9 mouse cellular contexts compared by ENCODE assay signal in the genomic region with DNA sequence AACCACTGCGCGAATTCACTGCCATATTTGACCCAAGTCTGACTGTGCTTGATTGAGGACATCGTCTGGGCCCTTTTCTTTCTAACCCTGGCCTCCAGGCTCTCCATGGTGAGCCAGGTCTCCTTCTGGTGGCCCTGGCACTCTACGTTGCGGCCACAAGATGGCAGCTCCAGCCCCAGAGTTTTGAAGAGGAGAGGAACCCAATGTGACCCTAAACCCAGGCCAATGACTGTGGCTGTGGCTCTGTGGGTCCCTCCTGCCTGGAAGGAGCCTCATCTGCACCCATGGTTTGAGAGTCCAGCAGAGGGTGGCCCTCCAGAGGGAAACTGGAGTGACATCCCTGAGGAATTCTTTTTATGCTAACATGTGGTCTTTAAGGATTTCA.
DNase-seq lines count a peak whose midpoint lies in the region; ATAC-seq and TF ChIP-seq lines count a peak whose summit lies in the region.
"Had no signal": no experiment of that assay in that cellular context is flagged by ENCODE, and none has a peak within 500 bp of the region (broad histone marks: within the 10 kb centered on the region; RNA-seq: fewer than 3 reads in every experiment).

No protein-coding gene starts in this region.

- no peaks in the 10 kb centered on the region for H3K9me3 ChIP-seq in forebrain, postnatal 0 days (ENCODE audit: low read length)
- H3K9me3 ChIP-seq in forebrain, embryonic 15.5 days: no peaks in the 10 kb centered on the region
- no peaks in the 10 kb centered on the region for H3K9me3 ChIP-seq in hindbrain, postnatal 0 days (ENCODE audit: low read length)
- H3K9me3 ChIP-seq in midbrain, embryonic 12.5 days: no peaks in the 10 kb centered on the region
- H3K9me3 ChIP-seq: heart, embryonic 15.5 days had no signal

- no peak overlapping the region for H3K27ac ChIP-seq in forebrain, postnatal 0 days (ENCODE audit: low read depth, low read length)
- H3K27ac ChIP-seq in forebrain, embryonic 15.5 days (replicated peaks): no peak overlapping the region
- H3K27ac ChIP-seq in spleen, adult 2 months (ENCODE audit: insufficient read depth, low read length): no peak overlapping the region
- H3K27ac ChIP-seq in hindbrain, postnatal 0 days: no peak overlapping the region
- H3K27ac ChIP-seq in midbrain, embryonic 12.5 days (replicated peaks): peak overlapping the region; percentile 80
- H3K27ac ChIP-seq: heart, embryonic 15.5 days had no signal

- H3K4me2 ChIP-seq in forebrain, postnatal 0 days (ENCODE audit: low read depth): no peak overlapping the region
- H3K4me2 ChIP-seq in forebrain, embryonic 15.5 days (replicated peaks): no peak overlapping the region
- no peak overlapping the region for H3K4me2 ChIP-seq in hindbrain, postnatal 0 days (ENCODE audit: low read depth, low read length)
- no peak overlapping the region for H3K4me2 ChIP-seq in midbrain, embryonic 12.5 days (replicated peaks)
- H3K4me2 ChIP-seq: heart, embryonic 15.5 days had no signal

- no peaks in the 10 kb centered on the region for H3K36me3 ChIP-seq in forebrain, postnatal 0 days (ENCODE audit: insufficient read depth)
- H3K36me3 ChIP-seq in forebrain, embryonic 15.5 days: no peaks in the 10 kb centered on the region
- no peaks in the 10 kb centered on the region for H3K36me3 ChIP-seq in spleen, adult 2 months (ENCODE audit: control insufficient read depth, insufficient read depth, low read length)
- no peaks in the 10 kb centered on the region for H3K36me3 ChIP-seq in hindbrain, postnatal 0 days (ENCODE audit: insufficient read depth, low read length)
- H3K36me3 ChIP-seq in midbrain, embryonic 12.5 days: no peaks in the 10 kb centered on the region
- H3K36me3 ChIP-seq: heart, embryonic 15.5 days had no signal

- no peak for TF ChIP-seq POLR2A in spleen, adult 2 months (IDR thresholded peaks at IDR 0.05; ENCODE audit: low read depth, low read length)

- H3K4me3 ChIP-seq in forebrain, postnatal 0 days (ENCODE audit: low read depth, low read length): no peak overlapping the region
- H3K4me3 ChIP-seq in forebrain, embryonic 15.5 days: no peak overlapping the region
- no peak overlapping the region for H3K4me3 ChIP-seq in spleen, adult 2 months (ENCODE audit: extremely low read depth, insufficient read depth, insufficient read length)
- H3K4me3 ChIP-seq in hindbrain, postnatal 0 days (ENCODE audit: low read length): no peak overlapping the region
- H3K4me3 ChIP-seq in midbrain, embryonic 12.5 days: no peak overlapping the region
- H3K4me3 ChIP-seq: heart, embryonic 15.5 days had no signal

- DNase-seq in forebrain, postnatal 0 days: peak; percentile 59
- peak in 1 of 2 experiments; percentile 35 for DNase-seq in spleen, adult 2 months (ENCODE audit: low read depth in 1 of 2, low spot score in 2 of 2)
- DNase-seq in spleen, adult 18-20 months: no peak
- peak; percentile 82 to 86 for DNase-seq in cerebellum, postnatal 10 days
- peak; percentile 74 for DNase-seq in hindbrain, postnatal 0 days (ENCODE audit: low spot score)

- WGBS in forebrain, postnatal 0 days: 43% methylated on average over 5 of the region's 5 CpGs
- 44% methylated on average over 5 of the region's 5 CpGs for WGBS in forebrain, embryonic 15.5 days
- WGBS in spleen, adult 2 months: 59% methylated on average over 5 of the region's 5 CpGs
- 45% methylated on average over 5 of the region's 5 CpGs for WGBS in hindbrain, postnatal 0 days
- WGBS in midbrain, embryonic 12.5 days: 42% methylated on average over 5 of the region's 5 CpGs

- H3K27me3 ChIP-seq in forebrain, postnatal 0 days (ENCODE audit: insufficient read depth, low read length): no peaks in the 10 kb centered on the region
- H3K27me3 ChIP-seq in forebrain, embryonic 15.5 days: no peaks in the 10 kb centered on the region
- H3K27me3 ChIP-seq in spleen, adult 2 months (ENCODE audit: control insufficient read depth, insufficient read depth, low read length): no peaks in the 10 kb centered on the region
- no peaks in the 10 kb centered on the region for H3K27me3 ChIP-seq in hindbrain, postnatal 0 days (ENCODE audit: insufficient read depth, low read length)
- H3K27me3 ChIP-seq in midbrain, embryonic 12.5 days: no peaks in the 10 kb centered on the region
- H3K27me3 ChIP-seq: heart, embryonic 15.5 days had no signal

- TF ChIP-seq CTCF in forebrain, postnatal 0 days (IDR thresholded peaks at IDR 0.05; ENCODE audit: low read depth): peak; percentile 71
- TF ChIP-seq CTCF in spleen, adult 2 months (IDR thresholded peaks at IDR 0.05; ENCODE audit: extremely low read depth, insufficient read depth, insufficient read length, insufficient replicate concordance): peak; percentile 56; the same call in 1 of the 2 replicates
- peak; percentile 83 for TF ChIP-seq CTCF in hindbrain, postnatal 0 days (IDR thresholded peaks at IDR 0.05; ENCODE audit: low read depth)

- H3K4me1 ChIP-seq in forebrain, postnatal 0 days (ENCODE audit: insufficient read depth): 0 out of 2 replicates have a peak, but pooled peaks cover 3% of the 10 kb centered on the region
- H3K4me1 ChIP-seq in forebrain, embryonic 15.5 days: peaks cover 18% of the 10 kb centered on the region
- no peaks in the 10 kb centered on the region for H3K4me1 ChIP-seq in spleen, adult 2 months (ENCODE audit: control insufficient read depth, insufficient read depth, insufficient read length)
- no peaks in the 10 kb centered on the region for H3K4me1 ChIP-seq in hindbrain, postnatal 0 days (ENCODE audit: insufficient read depth, low read length)
- peaks cover 27% of the 10 kb centered on the region for H3K4me1 ChIP-seq in midbrain, embryonic 12.5 days
- H3K4me1 ChIP-seq: heart, embryonic 15.5 days had no signal

- no peak overlapping the region for H3K9ac ChIP-seq in forebrain, postnatal 0 days
- H3K9ac ChIP-seq in forebrain, embryonic 15.5 days (replicated peaks): no peak overlapping the region
- no peak overlapping the region for H3K9ac ChIP-seq in hindbrain, postnatal 0 days (replicated peaks; ENCODE audit: low read length)
- H3K9ac ChIP-seq in midbrain, embryonic 12.5 days (replicated peaks): no peak overlapping the region
- H3K9ac ChIP-seq: heart, embryonic 15.5 days had no signal

- ATAC-seq in forebrain, postnatal 0 days: peak; percentile 62; the same call in 1 of the 2 replicates
- no peak for ATAC-seq in forebrain, embryonic 15.5 days (replicated peaks)
- ATAC-seq in hindbrain, postnatal 0 days: peak; percentile 43; the same call in 1 of the 2 replicates
- no peak for ATAC-seq in midbrain, embryonic 12.5 days (ENCODE audit: low FRiP score, low read depth)
- ATAC-seq in erythroid progenitor cell, adult 5-6 weeks (replicated peaks; ENCODE audit: low FRiP score, poor library complexity, severe bottlenecking): no peak

Comparison
In these comparisons a context has a peak if more than half of its experiments do, and no peak if none do; other contexts are left out.
1. ATAC-seq: peak in forebrain, postnatal 0 days (single experiment) and hindbrain, postnatal 0 days (single experiment); none in forebrain, embryonic 15.5 days (single experiment), midbrain, embryonic 12.5 days (single experiment) and erythroid progenitor cell, adult 5-6 weeks (single experiment).
2. DNase-seq: peak in forebrain, postnatal 0 days (single experiment), cerebellum, postnatal 10 days (2 of 2) and hindbrain, postnatal 0 days (single experiment); none in spleen, adult 18-20 months (0 of 2).
3. Peak in every context shown above with its lines, with median percentiles within 50 percentile points of each other: CTCF ChIP-seq.